Mouse (Mus musculus) lung, postnatal 0 days (tissue): ENCODE results near the gene Nudt8.

Experiments used
- CTCF ChIP-seq: IDR thresholded peaks from 2 replicates; pipeline ENCODE4 v1.5.1; 2016; ENCODE audit warnings: antibody characterized with exemption, mild to moderate bottlenecking
- EP300 ChIP-seq: IDR thresholded peaks from 2 replicates; pipeline ENCODE4 v1.6.1; 2016; ENCODE audit warnings: antibody characterized with exemption, mild to moderate bottlenecking, control low read depth

- TF ChIP-seq EP300 (no peak), CTCF (no peak)
These were observed 14.0 kb upstream of the Nudt8 start, which contains the start of gene Acy3 for GRCm38 (mm10) chr19:3986334-3986733.
